Mouse (Mus musculus) ES-Bruce4 (cell line): ENCODE measurements around the gene Gpr156.
"Not testable (repeated sequence)": the region's sequence is repeated elsewhere in the genome, so short reads cannot be mapped to it uniquely, and the experiment has no call there.

Source experiments
- CTCF ChIP-seq: IDR thresholded peaks from one replicate; pipeline ENCODE4 v1.8.1; 2011; ENCODE audit warnings: low read depth, low read length
- EP300 ChIP-seq: IDR thresholded peaks from 2 replicates; pipeline ENCODE4 v1.6.1; 2011; ENCODE audit warnings: low read depth, low read length; ENCODE audit not compliant: insufficient read depth

DNA sequence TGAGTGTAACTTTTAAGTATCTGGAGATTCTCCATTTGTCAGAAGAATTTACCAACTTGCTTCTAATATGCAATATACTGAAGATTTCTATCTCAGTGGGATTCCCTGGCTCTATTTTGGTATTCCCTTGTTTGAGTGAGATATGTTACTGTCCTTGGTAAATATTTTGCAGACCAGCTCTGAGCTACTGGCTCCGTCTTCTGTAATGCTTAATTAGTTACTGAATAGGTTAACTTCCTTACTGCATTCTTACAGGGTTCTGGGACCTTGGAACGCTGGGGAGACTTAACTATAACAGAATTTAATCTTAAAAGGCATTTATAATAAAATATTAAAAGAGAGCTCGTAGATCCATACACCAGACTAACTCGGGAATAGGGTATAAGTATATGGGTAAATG lies 121.8 kb downstream of the Gpr156 start:
- TF ChIP-seq CTCF, EP300: not testable (repeated sequence)
